Mouse (Mus musculus) cortical plate, adult 2 months (tissue): ENCODE data around the gene Cmah. TPM values are rescaled to one million over a fixed set of nuclear protein-coding genes. Genes with fewer than 3 reads are reported as not detected.
"Not testable (repeated sequence)": the region's sequence is repeated elsewhere in the genome, so short reads cannot be mapped to it uniquely, and the experiment has no call there.

ENCODE experiments used
- H3K27ac ChIP-seq: fragments of 200-500 bp; 2 replicates; pipeline ENCODE4 v1.5.1; 2012; ENCODE audit warnings: low read length, control low read depth, inconsistent platforms; ENCODE audit not compliant: insufficient read depth
- H3K4me1 ChIP-seq: fragments of 200-500 bp; 2 replicates; pipeline ENCODE4 v1.6.1; 2011; ENCODE audit warnings: low read length; ENCODE audit not compliant: control insufficient read depth, insufficient read depth
- H3K4me3 ChIP-seq: fragments of 200-500 bp; 2 replicates; pipeline ENCODE4 v1.5.1; 2011; ENCODE audit warnings: mild to moderate bottlenecking, low read length, control low read depth; ENCODE audit not compliant: insufficient read depth
- CTCF ChIP-seq: fragments of 200-500 bp; IDR thresholded peaks from 2 replicates; pipeline ENCODE4 v1.5.1; 2011; ENCODE audit warnings: mild to moderate bottlenecking, control low read depth, low read length; ENCODE audit not compliant: insufficient read depth; ENCODE audit errors: extremely low read depth
- POLR2A ChIP-seq: fragments of 200-500 bp; IDR thresholded peaks from 2 replicates; pipeline ENCODE4 v1.6.1; 2011; ENCODE audit warnings: mild to moderate bottlenecking, low read length, control low read depth; ENCODE audit not compliant: insufficient read depth; ENCODE audit errors: extremely low read depth
- polyA plus RNA-seq: library from polyadenylated mRNA; depleted of rRNA; stranded (reverse); fragments of >200 nt; gene quantifications from 2 replicates; pipeline ENCODE4 v1.2.3, GENCODE M21; 2012

Cmah gene
- polyA plus RNA-seq, 1 experiment: 0.04 TPM

DNA sequence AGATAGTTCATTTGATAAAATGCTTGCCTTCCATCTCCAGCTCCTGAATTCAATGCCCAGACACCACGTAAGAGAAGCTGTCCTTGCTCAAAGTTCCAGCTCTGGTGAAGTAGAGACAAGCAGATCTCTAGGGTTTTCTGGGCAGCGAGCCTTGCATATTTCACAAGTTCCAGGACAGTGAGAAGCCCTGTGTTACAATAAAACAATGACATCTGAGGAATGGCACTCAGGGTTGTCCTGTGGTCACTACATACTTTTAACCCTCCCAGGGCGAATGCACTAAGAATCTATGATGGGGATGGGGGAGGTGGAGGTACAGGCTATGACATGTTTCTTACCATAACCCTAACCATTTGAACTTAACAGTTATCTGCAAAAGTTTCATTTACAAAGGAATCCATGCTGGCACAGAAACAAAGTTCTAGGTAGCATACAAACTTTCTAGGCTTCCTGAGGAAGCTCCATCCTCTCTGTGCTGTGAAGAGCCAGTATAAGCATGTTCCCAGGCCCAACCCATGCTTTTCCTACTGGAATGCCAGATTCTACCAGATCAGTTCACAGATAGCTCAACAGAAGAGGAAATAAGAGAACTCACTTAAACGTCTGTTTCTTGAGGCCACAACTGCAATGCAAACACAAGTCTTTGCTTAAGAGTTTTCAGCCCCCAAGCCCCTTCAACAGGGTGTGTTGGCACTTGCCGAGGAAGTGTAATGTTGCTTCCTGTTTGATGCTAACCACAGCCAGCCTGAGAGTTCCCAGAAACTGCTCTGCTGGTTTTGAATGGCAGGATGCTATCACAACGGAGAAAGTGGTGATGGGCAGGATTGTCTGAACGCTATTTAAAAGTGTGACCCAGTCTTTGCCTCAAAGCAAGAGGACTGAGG is 48.4 kb downstream of the Cmah start:
- Histone ChIP-seq H3K4me1 (no peaks in the 10 kb centered on the region), H3K27ac (no peak overlapping the region), H3K4me3 (no peak overlapping the region)
- TF ChIP-seq POLR2A (no peak), CTCF (no peak)

DNA sequence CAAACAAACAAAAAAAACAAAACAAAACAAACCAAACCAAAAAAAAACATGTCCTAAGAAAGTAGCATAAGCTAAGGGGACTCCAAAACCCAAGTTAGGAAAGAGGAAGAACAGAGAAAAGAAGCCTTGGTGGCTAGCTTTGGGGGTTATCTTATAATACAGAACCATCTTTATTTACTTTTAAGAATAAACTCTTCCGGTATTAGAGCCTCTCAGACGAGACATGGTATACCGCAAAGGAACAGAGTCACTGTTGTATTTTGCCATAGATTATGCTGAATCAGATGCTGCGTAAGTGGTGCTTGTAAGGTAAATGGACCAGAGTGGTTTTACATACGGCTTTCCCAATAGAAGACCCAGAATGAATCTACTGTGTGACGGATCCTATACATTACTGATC is 53.5 kb downstream of the Cmah start:
- TF ChIP-seq CTCF (no peak), POLR2A (no peak)
- Histone ChIP-seq H3K4me1 (no peaks in the 10 kb centered on the region; the same call in 1 of the 2 replicates), H3K27ac (no peak overlapping the region)

DNA sequence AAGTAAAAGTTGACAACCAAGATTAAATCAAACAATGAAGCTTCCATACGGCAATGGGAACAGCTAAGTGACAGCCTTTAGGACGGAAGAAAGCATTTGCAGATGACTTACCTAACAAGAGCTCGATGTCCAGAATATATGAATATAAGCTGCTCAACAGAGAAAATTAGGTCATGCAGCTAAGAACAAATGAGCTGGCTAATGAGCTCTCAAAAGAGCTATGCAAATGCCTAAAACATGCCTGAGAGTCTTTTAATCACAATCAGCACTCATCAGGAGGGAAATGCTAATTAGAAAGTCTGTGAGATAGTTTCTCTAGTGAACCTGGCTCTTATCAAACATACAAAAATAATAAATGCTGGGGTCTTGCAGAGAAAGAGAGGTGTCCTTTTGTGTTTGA is 56.7 kb downstream of the Cmah start:
- no peak overlapping the region for H3K27ac ChIP-seq
- TF ChIP-seq CTCF: no peak
- no peak for TF ChIP-seq POLR2A
- H3K4me1 ChIP-seq: no peaks in the 10 kb centered on the region; the same call in 1 of the 2 replicates
- H3K4me3 ChIP-seq: no peak overlapping the region

More for the DNA sequence above, 53.5 kb downstream of the Cmah start:
- no peak overlapping the region for H3K4me3 ChIP-seq

DNA sequence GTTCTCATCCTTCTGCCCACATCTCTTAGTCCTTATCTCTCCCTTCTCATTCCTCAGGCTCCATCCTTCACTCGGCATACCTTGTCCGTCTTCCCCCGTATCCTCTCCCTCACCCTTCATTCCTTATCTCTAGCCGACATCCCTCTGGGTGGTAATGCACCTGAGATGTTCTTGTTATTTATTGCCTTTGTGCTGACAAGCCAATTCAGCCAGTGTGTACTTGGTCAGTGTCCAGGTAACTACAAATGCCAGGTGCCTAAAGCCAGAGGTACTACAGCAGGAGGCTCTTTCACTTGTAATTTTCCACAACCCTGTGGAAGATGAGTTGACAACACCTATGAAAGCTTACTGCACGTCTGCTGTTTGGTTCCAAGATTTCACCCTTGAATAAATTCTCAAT is 64.7 kb downstream of the Cmah start:
- TF ChIP-seq CTCF: no peak
- TF ChIP-seq POLR2A: no peak

DNA sequence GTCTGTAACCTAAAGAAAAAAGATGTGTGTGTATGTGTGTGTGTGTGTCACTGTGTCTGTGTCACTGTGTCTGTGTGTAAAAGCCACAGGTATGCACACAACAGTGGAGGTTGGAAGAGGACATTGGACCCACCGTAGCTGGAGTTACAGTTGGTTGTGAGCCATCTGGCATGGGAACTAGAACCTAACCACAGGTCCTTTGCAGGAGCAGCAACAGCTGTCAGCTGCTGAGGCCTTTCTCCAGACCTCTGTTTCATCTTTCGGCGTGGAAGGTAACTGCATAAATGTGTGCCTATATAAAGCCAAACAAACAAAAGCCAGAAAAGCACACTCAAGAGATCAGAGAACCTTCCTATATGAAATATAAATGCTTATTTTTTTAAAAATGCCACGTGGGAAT is 65.5 kb downstream of the Cmah start:
- Histone ChIP-seq H3K27ac (no peak overlapping the region), H3K4me1 (no peaks in the 10 kb centered on the region), H3K4me3 (no peak overlapping the region)
- TF ChIP-seq CTCF (no peak), POLR2A (no peak)

More for the DNA sequence above, 64.7 kb downstream of the Cmah start:
- H3K27ac ChIP-seq: no peak overlapping the region
- no peak overlapping the region for H3K4me3 ChIP-seq
- H3K4me1 ChIP-seq: no peaks in the 10 kb centered on the region

DNA sequence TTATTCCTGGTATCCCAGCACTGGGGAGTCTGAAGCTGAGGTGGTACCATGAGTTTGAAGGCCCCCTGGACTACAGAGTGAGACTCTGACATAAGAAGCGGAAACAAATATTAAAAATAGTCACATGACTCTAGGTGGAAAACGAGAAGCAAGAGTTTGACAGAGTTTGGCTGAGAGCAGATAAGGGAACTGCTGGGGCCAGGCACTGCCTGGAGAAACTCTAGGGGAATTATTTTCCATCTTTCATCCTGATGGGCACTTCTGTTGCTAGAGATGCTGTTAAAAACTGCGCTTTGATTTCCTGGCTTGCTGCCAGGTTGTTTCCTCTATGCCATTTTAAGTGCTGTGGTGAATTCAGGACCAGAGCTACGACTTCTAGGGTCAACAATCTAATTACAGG is 65.9 kb downstream of the Cmah start:
- TF ChIP-seq CTCF: no peak
- TF ChIP-seq POLR2A: no peak
- H3K4me1 ChIP-seq: no peaks in the 10 kb centered on the region
- H3K27ac ChIP-seq: no peak overlapping the region
- H3K4me3 ChIP-seq: no peak overlapping the region

DNA sequence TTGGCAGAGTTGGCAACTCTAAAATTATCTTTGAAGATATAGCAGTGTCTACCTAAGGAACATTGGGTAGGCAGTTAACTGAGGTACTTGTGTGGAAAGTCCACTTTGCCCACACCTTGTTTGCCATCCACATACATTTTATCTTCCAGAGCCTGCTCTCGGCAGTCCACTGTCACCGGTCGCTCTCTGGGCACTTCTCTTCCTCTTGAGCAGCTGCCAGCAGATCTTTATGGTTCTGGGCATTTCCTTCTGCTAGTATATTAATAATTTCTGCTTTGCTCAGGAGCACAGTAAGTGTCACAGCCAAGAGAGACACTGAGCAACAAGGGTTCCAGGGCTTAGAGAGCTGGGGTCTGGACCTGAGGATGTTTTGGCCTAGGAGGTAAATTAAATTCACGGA is 68.6 kb downstream of the Cmah start:
- Histone ChIP-seq H3K4me3 (no peak overlapping the region), H3K27ac (no peak overlapping the region), H3K4me1 (no peaks in the 10 kb centered on the region)
- no peak for TF ChIP-seq POLR2A
- TF ChIP-seq CTCF: no peak

DNA sequence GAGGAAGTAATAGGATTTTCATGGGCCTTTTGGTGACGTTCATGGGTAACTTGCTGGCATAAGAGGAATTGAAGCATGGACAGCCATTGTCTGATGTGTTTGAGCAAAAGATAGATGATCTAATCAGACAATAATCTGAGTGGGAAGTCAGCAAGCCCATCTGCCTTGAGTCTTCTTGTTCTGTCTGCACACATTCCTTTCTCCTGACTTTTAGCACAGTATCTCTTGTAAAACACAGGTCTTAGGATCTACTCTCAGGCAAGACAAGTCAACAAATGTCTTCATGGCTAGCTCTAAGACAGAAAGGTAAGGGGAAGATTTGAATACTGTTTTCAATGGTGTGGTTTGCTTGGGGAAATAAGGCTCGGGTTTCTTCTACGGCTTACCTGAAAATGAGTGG is 70.0 kb downstream of the Cmah start:
- TF ChIP-seq POLR2A (no peak), CTCF (no peak)
- H3K4me1 ChIP-seq: no peaks in the 10 kb centered on the region

DNA sequence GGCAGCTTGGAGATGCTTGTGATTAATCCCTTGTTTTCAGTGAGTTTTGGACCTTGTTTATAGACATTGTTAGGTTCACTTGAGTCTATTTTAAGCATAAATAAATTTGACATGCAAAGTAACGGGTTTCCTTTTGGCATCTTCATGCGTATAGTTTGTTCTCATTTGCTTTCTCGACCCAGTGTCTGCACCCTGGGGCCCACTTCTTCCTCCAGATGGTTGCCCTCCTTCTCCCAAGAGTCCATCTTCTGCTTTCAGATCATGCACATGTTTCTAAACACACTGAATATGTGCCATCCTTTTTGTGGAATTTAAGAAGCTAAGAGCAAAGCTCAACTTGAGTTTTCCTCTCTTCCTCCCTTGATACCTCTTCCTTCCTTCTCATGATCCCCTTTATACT is 71.3 kb downstream of the Cmah start:
- Histone ChIP-seq H3K27ac (no peak overlapping the region), H3K4me3 (no peak overlapping the region)
- TF ChIP-seq CTCF (no peak), POLR2A (no peak)

More for the DNA sequence above, 70.0 kb downstream of the Cmah start:
- Histone ChIP-seq H3K4me3 (no peak overlapping the region), H3K27ac (no peak overlapping the region)

DNA sequence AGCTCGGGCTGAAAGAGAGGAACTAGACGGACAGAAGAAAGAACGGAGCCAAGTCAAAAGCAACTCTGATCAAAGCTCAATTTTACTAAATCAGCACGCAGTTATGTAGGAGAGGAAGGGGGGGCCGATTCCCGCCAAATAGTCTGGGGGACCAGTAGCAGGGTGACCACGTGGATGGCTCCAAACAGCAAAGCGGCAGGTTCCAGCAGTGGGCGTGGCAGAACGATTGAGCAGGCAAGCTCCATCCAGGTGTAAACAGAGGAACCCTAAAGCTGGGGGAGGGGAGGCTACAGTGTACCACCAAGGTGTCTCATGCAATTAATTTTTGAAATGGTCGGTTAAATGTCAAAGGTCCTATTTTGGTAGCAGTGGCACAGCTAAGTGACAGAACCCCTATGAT is 74.6 kb downstream of the Cmah start:
- H3K27ac ChIP-seq, H3K4me1 ChIP-seq, H3K4me3 ChIP-seq: not testable (repeated sequence)

More for the DNA sequence above, 71.3 kb downstream of the Cmah start:
- no peaks in the 10 kb centered on the region for H3K4me1 ChIP-seq
